Mouse (Mus musculus) colon, adult 2 months (tissue): ENCODE data around the gene Ccdc9. TPM values are rescaled to one million over a fixed set of nuclear protein-coding genes. Genes with fewer than 3 reads are reported as not detected.

Experiments used
- polyA plus RNA-seq: library from polyadenylated mRNA; depleted of rRNA; stranded (reverse); fragments of >200 nt; gene quantifications from 2 replicates; pipeline ENCODE4 v1.2.3, GENCODE M21; 2012; rRNA removed

Gene Ccdc9
- polyA plus RNA-seq: 51.1 and 51.3 TPM in 2 replicates

GRCm38 (mm10) chr7:16286026-16286961, at the start of gene Ccdc9:
Ccdc9 (minus strand) TSS chr7:16286795.

GRCm38 (mm10) chr7:16308093-16308492, 21.5 kb upstream of the Ccdc9 start, which contains the start of gene Bbc3:
Bbc3 (plus strand) TSS chr7:16308393.

GRCm38 (mm10) chr7:16273081-16273765, 13.4 kb downstream of the Ccdc9 start, which contains the start of gene Inafm1:
Inafm1 (minus strand) TSS chr7:16273617.

GRCm38 (mm10) chr7:16259110-16259590, 27.4 kb downstream of the Ccdc9 start, which contains the start of gene C5ar1:
C5ar1 (minus strand) TSS chr7:16259540.

GRCm38 (mm10) chr7:16244067-16244466, 42.5 kb downstream of the Ccdc9 start, which contains the start of gene C5ar2:
C5ar2 (minus strand) TSS chr7:16244154.

Other genes with a start within 250 kb of the Ccdc9 start
- gene Bicra, start 238.9 kb downstream of the Ccdc9 start, polyA plus RNA-seq: 13.0 and 17.7 TPM in 2 replicates
- 0.05 TPM in 1 of 2 replicates, not detected in the other for gene Zfp541, start 225.0 kb downstream of the Ccdc9 start, polyA plus RNA-seq
- gene Napa, start 188.3 kb downstream of the Ccdc9 start, polyA plus RNA-seq: 173 and 226 TPM in 2 replicates
- 32.0 and 39.2 TPM in 2 replicates for gene Kptn, start 166.9 kb downstream of the Ccdc9 start, polyA plus RNA-seq
- 4.7 and 4.8 TPM in 2 replicates for gene Slc8a2, start 157.0 kb downstream of the Ccdc9 start, polyA plus RNA-seq
- 31.7 and 39.9 TPM in 2 replicates for gene Meis3, start 111.7 kb downstream of the Ccdc9 start, polyA plus RNA-seq
- gene Dhx34, start 64.8 kb downstream of the Ccdc9 start, polyA plus RNA-seq: 38.2 and 46.5 TPM in 2 replicates
- 0.50 and 0.75 TPM in 2 replicates for gene C5ar2, start 42.6 kb downstream of the Ccdc9 start, polyA plus RNA-seq
- 15.0 and 18.4 TPM in 2 replicates for gene C5ar1, start 27.3 kb downstream of the Ccdc9 start, polyA plus RNA-seq
- gene Inafm1, start 13.2 kb downstream of the Ccdc9 start, polyA plus RNA-seq: 131 and 153 TPM in 2 replicates
- gene Bbc3, start 21.6 kb upstream of the Ccdc9 start, polyA plus RNA-seq: 33.1 and 34.1 TPM in 2 replicates
- gene Sae1, start 101.0 kb upstream of the Ccdc9 start, polyA plus RNA-seq: 25.3 and 26.1 TPM in 2 replicates
- 37.3 and 41.9 TPM in 2 replicates for gene Zc3h4, start 114.1 kb upstream of the Ccdc9 start, polyA plus RNA-seq
- 151 and 215 TPM in 2 replicates for gene Tmem160, start 166.0 kb upstream of the Ccdc9 start, polyA plus RNA-seq
- gene Npas1, start 190.9 kb upstream of the Ccdc9 start, polyA plus RNA-seq: 0.07 TPM in 1 of 2 replicates, not detected in the other